Mouse (Mus musculus): ENCODE results near the gene Brinp2. TPM values are rescaled to one million over a fixed set of nuclear protein-coding genes. Genes with fewer than 3 reads are reported as not detected.
A peak's percentile ranks its signal among the peaks of the same experiment; 100 is the strongest.

Gene Brinp2
- polyA plus RNA-seq, 1 experiment from 2014 or later, result 0.60 TPM

DNA sequence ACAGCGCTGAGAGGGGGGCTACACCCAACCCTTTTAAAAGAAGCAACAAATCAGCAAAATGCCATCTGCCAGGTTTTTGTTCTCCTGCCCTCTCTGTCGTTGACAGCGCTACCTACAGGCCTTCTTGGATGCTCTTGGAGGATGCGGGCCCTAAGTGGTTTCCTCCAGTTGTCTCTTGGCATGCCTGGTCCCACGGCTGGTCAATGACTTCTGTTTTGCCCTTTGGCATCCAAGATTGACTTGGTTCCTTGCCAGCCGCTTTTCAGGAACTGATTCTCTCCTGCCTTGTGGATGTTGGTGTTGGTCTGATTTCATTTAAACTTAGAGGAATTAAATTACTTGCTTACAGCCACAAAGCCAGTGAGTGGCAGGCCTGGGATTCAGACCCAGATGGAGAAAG is 32.8 kb downstream of the Brinp2 start:
- Histone ChIP-seq H3K4me1 (replicated peaks; ENCODE audit: control insufficient read depth, insufficient read depth, low read length) (no peaks in the 10 kb centered on the region), H3K27ac (ENCODE audit: low read depth) (no peak overlapping the region), H3K4me3 (ENCODE audit: low read depth, low read length) (no peak overlapping the region), H3K36me3 (ENCODE audit: control insufficient read depth, insufficient read depth, low read length) (no peaks in the 10 kb centered on the region), H3K27me3 (replicated peaks; ENCODE audit: control insufficient read depth, insufficient read depth, low read length) (no peaks in the 10 kb centered on the region), H3K4me2 (ENCODE audit: low read length) (no peak overlapping the region), H3K9me3 (ENCODE audit: control insufficient read depth, low read length) (no peaks in the 10 kb centered on the region), H3K9ac (ENCODE audit: low read length) (no peak overlapping the region)
- DNase-seq (ENCODE audit: low spot score) (no peak), ATAC-seq (replicated peaks; ENCODE audit: low FRiP score, low TSS enrichment, low read depth) (no peak)
- WGBS, result 86% methylated on average over 6 of the region's 6 CpGs

DNA sequence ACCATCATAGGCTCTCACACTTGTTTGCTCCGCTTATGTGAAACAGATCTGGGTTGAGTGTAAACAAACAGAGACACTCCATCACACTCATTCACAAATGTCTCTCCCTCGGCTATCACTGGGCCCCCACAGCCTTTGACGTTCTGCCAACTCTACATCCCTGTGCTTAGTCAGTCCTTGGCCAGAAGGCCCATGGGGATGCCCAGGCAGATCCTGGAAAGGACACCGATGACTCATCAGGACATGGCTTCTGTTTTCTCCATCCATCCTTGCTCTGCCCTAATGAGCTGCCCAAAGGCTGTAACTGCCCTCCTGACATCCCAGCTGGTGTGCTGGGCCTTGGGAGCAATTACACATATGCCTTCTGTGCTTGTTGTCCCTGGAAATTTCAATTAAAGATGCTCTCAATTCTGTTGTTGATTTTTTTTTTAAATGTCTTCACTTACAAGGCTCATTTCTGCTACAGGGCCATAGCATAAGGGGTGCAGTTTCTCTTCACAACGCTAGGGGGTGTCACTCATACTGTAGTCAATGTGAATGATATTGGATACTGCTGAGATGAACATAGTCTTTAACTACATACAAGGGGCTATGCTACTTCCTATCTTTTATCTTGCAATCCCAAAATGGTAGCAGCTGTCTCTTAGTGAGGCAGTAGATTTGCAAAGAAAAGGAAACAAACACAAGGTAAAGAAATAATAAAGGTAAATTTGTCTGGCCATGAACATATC is 45.5 kb downstream of the Brinp2 start:
- no peaks in the 10 kb centered on the region for H3K27me3 ChIP-seq (replicated peaks; ENCODE audit: control insufficient read depth, insufficient read depth, low read length)
- WGBS, result 45% methylated on average over 5 of the region's 5 CpGs
- H3K4me3 ChIP-seq (ENCODE audit: low read depth, low read length), result no peak overlapping the region
- H3K27ac ChIP-seq (ENCODE audit: low read depth), result no peak overlapping the region
- no peak overlapping the region for H3K9ac ChIP-seq (ENCODE audit: low read length)
- no peak for ATAC-seq (replicated peaks; ENCODE audit: low FRiP score, low TSS enrichment, low read depth)
- no peak for DNase-seq (ENCODE audit: low spot score)
- H3K4me2 ChIP-seq (ENCODE audit: low read length), result no peak overlapping the region
- no peaks in the 10 kb centered on the region for H3K4me1 ChIP-seq (replicated peaks; ENCODE audit: control insufficient read depth, insufficient read depth, low read length)
- H3K36me3 ChIP-seq (ENCODE audit: control insufficient read depth, insufficient read depth, low read length), result no peaks in the 10 kb centered on the region
- no peaks in the 10 kb centered on the region for H3K9me3 ChIP-seq (ENCODE audit: control insufficient read depth, low read length)

DNA sequence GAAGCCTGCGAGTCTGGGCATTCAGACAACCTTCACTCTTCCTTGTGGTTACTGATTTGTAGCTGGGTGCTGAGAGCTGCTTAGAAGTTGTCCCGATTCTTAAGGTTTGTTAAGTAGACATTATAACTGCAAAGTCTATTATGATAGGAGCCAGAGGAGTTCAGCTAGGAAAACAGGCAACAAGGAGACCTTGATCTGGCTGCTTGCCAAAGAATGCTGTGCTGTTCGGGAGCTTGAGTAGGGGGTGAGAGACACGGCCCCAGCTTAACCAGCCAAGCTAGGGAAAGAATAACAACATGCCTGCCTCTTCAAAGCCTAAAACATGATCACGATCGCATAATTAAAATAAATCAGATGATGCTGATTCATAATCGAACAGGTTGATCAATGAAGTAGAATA is 59.1 kb downstream of the Brinp2 start:
- ATAC-seq (replicated peaks; ENCODE audit: low FRiP score, low TSS enrichment, low read depth) (no peak), DNase-seq (ENCODE audit: low spot score) (no peak)
- H3K4me1 ChIP-seq (replicated peaks; ENCODE audit: control insufficient read depth, insufficient read depth, low read length), result no peaks in the 10 kb centered on the region
- H3K27ac ChIP-seq (ENCODE audit: low read depth), result no peak overlapping the region
- H3K4me2 ChIP-seq (ENCODE audit: low read length), result no peak overlapping the region
- WGBS, result 53% methylated on average over 7 of the region's 7 CpGs
- H3K9me3 ChIP-seq (ENCODE audit: control insufficient read depth, low read length), result no peaks in the 10 kb centered on the region
- no peaks in the 10 kb centered on the region for H3K27me3 ChIP-seq (replicated peaks; ENCODE audit: control insufficient read depth, insufficient read depth, low read length)
- no peak overlapping the region for H3K4me3 ChIP-seq (ENCODE audit: low read depth, low read length)
- no peak overlapping the region for H3K9ac ChIP-seq (ENCODE audit: low read length)
- H3K36me3 ChIP-seq (ENCODE audit: control insufficient read depth, insufficient read depth, low read length), result no peaks in the 10 kb centered on the region

DNA sequence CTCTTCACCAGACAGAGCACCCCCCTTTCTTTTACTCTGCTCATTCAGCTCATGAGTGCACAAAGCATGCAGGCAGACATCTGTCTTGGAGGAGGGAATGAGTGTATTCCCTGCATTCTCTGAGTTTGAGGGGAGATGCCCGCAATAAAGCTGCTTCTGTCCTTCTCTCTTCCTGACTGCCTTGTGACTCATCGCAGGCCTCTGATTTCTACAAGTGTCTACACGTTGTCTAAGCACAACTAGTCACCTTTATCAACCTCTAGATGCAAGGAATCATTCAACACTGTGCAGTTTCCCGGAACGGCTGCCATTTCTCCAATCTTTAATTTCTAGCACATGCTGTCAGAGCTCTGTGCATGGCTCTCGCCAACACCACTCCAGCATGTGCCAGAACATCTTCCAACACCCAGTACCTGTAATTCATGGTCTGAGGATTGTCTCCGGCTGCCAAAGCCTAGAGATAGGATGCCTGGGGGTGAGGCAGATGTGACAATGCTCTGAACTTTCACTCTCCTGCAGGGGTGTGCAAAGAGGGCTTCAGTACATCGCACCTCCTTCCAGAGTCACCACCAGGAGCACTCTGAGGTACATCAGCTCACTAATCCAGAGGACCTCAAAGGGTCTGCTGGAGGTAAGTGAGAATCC is 59.7 kb downstream of the Brinp2 start:
- Histone ChIP-seq H3K9me3 (ENCODE audit: control insufficient read depth, low read length) (no peaks in the 10 kb centered on the region), H3K4me2 (ENCODE audit: low read length) (no peak overlapping the region), H3K4me1 (replicated peaks; ENCODE audit: control insufficient read depth, insufficient read depth, low read length) (no peaks in the 10 kb centered on the region), H3K9ac (ENCODE audit: low read length) (no peak overlapping the region), H3K36me3 (ENCODE audit: control insufficient read depth, insufficient read depth, low read length) (no peaks in the 10 kb centered on the region), H3K27ac (ENCODE audit: low read depth) (no peak overlapping the region), H3K27me3 (replicated peaks; ENCODE audit: control insufficient read depth, insufficient read depth, low read length) (no peaks in the 10 kb centered on the region), H3K4me3 (ENCODE audit: low read depth, low read length) (no peak overlapping the region)
- DNase-seq (ENCODE audit: low spot score), result no peak
- no peak for ATAC-seq (replicated peaks; ENCODE audit: low FRiP score, low TSS enrichment, low read depth)
- WGBS, result 70% methylated on average over 8 of the region's 8 CpGs

DNA sequence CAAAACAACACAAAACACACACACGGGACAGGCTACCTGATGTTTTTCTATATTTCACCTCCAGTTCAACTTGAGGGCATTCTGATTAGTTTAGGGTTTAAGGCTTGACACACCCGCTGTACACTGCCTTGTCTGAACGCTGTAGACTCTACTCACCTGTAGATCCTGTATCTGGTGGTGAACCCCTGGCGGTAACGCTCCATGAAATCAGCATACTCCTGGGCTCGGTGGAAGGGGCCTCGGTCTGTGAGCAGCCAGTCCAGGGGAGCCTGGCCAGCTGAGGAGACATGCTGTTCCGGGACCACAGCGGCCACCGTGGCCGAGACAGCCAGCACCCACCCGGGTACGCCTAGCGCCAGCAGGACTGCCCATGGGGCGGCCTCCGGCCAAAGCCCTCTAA is 60.9 kb downstream of the Brinp2 start:
- no peak overlapping the region for H3K27ac ChIP-seq (ENCODE audit: low read depth)
- no peaks in the 10 kb centered on the region for H3K9me3 ChIP-seq (ENCODE audit: control insufficient read depth, low read length)
- no peak overlapping the region for H3K9ac ChIP-seq (ENCODE audit: low read length)
- ATAC-seq (replicated peaks; ENCODE audit: low FRiP score, low TSS enrichment, low read depth), result no peak
- no peaks in the 10 kb centered on the region for H3K4me1 ChIP-seq (replicated peaks; ENCODE audit: control insufficient read depth, insufficient read depth, low read length)
- no peak for DNase-seq (ENCODE audit: low spot score)
- no peaks in the 10 kb centered on the region for H3K27me3 ChIP-seq (replicated peaks; ENCODE audit: control insufficient read depth, insufficient read depth, low read length)
- WGBS, result 58% methylated on average over 16 of the region's 16 CpGs
- no peaks in the 10 kb centered on the region for H3K36me3 ChIP-seq (ENCODE audit: control insufficient read depth, insufficient read depth, low read length)
- no peak overlapping the region for H3K4me3 ChIP-seq (ENCODE audit: low read depth, low read length)
- no peak overlapping the region for H3K4me2 ChIP-seq (ENCODE audit: low read length)

DNA sequence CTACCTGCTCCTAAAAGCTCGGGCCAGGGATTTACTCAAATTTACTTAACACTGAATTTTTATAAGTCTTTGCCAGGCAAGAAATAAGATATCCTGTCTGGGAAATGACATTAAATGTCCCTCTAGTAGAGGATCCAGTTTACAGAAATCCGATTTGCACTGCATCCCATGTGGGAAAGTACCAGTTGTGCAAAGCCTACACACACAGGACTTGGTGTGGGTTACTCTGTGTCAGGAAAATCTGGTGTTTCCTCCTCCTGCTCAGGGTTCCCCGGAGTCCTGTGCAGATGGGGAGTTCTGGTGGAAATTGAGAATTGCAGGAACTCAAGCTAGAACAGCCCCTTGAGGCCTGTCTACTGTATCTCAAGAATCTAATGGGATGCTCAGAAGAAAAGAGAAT is 70.9 kb downstream of the Brinp2 start:
- H3K9ac ChIP-seq (ENCODE audit: low read length), result no peak overlapping the region
- H3K4me1 ChIP-seq (replicated peaks; ENCODE audit: control insufficient read depth, insufficient read depth, low read length), result no peaks in the 10 kb centered on the region
- no peaks in the 10 kb centered on the region for H3K9me3 ChIP-seq (ENCODE audit: control insufficient read depth, low read length)
- ATAC-seq (replicated peaks; ENCODE audit: low FRiP score, low TSS enrichment, low read depth), result no peak
- no peak overlapping the region for H3K4me2 ChIP-seq (ENCODE audit: low read length)
- no peak for DNase-seq (ENCODE audit: low spot score)
- WGBS, result 76% methylated on average over 3 of the region's 3 CpGs
- H3K27me3 ChIP-seq (replicated peaks; ENCODE audit: control insufficient read depth, insufficient read depth, low read length), result no peaks in the 10 kb centered on the region
- H3K36me3 ChIP-seq (ENCODE audit: control insufficient read depth, insufficient read depth, low read length), result no peaks in the 10 kb centered on the region
- H3K4me3 ChIP-seq (ENCODE audit: low read depth, low read length), result no peak overlapping the region
- no peak overlapping the region for H3K27ac ChIP-seq (ENCODE audit: low read depth)

DNA sequence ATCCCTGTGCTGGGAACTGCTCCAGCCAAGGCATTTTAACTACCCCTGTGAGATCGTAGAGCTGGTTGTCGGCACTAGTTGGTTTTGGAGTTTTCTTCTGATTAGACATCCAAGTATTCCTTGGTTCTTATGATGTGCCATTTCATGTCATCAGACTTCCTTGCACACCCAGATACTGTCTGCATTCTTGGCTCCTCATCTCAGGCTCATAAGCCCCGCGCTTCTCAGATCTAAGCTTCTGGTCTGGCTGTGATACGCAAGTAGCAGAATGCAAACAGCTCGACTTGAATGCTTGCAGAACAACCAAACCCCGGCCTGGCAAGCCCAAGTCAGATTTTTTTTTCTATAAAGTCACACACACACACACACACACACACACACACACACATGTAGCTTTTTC is 72.3 kb downstream of the Brinp2 start:
- 86% methylated on average over 7 of the region's 7 CpGs for WGBS
- no peak overlapping the region for H3K27ac ChIP-seq (ENCODE audit: low read depth)
- DNase-seq (ENCODE audit: low spot score) (no peak), ATAC-seq (replicated peaks; ENCODE audit: low FRiP score, low TSS enrichment, low read depth) (no peak)
- no peaks in the 10 kb centered on the region for H3K36me3 ChIP-seq (ENCODE audit: control insufficient read depth, insufficient read depth, low read length)
- H3K4me3 ChIP-seq (ENCODE audit: low read depth, low read length), result no peak overlapping the region
- H3K9me3 ChIP-seq (ENCODE audit: control insufficient read depth, low read length), result no peaks in the 10 kb centered on the region
- no peaks in the 10 kb centered on the region for H3K27me3 ChIP-seq (replicated peaks; ENCODE audit: control insufficient read depth, insufficient read depth, low read length)
- no peaks in the 10 kb centered on the region for H3K4me1 ChIP-seq (replicated peaks; ENCODE audit: control insufficient read depth, insufficient read depth, low read length)
- no peak overlapping the region for H3K4me2 ChIP-seq (ENCODE audit: low read length)
- H3K9ac ChIP-seq (ENCODE audit: low read length), result no peak overlapping the region

DNA sequence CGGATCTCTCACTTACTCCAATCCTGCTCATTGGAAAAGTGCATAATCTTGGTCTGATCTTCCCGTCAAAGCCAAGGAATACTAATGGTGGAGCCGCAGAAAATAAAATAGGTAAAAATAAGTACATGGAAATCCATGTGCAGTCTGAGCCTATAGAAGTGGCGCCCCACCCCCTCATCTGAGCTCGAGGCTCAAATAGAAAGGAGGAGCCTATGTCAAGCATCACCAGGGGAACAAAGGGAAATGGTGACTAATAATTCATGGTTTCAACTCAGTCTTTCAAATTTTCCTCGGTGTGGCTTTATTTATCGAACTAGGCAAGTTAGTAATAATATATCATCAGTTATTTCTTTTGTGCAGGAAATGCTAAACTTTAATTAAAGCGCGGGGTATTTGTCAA is 84.1 kb downstream of the Brinp2 start:
- Histone ChIP-seq H3K36me3 (ENCODE audit: control insufficient read depth, insufficient read depth, low read length) (no peaks in the 10 kb centered on the region), H3K27ac (ENCODE audit: low read depth) (no peak overlapping the region), H3K4me1 (replicated peaks; ENCODE audit: control insufficient read depth, insufficient read depth, low read length) (no peaks in the 10 kb centered on the region), H3K4me2 (ENCODE audit: low read length) (no peak overlapping the region), H3K4me3 (ENCODE audit: low read depth, low read length) (no peak overlapping the region), H3K27me3 (replicated peaks; ENCODE audit: control insufficient read depth, insufficient read depth, low read length) (no peaks in the 10 kb centered on the region), H3K9ac (ENCODE audit: low read length) (no peak overlapping the region), H3K9me3 (ENCODE audit: control insufficient read depth, low read length) (no peaks in the 10 kb centered on the region)
- DNase-seq (ENCODE audit: low spot score), result no peak
- 84% methylated on average over 9 of the region's 9 CpGs for WGBS
- no peak for ATAC-seq (replicated peaks; ENCODE audit: low FRiP score, low TSS enrichment, low read depth)

DNA sequence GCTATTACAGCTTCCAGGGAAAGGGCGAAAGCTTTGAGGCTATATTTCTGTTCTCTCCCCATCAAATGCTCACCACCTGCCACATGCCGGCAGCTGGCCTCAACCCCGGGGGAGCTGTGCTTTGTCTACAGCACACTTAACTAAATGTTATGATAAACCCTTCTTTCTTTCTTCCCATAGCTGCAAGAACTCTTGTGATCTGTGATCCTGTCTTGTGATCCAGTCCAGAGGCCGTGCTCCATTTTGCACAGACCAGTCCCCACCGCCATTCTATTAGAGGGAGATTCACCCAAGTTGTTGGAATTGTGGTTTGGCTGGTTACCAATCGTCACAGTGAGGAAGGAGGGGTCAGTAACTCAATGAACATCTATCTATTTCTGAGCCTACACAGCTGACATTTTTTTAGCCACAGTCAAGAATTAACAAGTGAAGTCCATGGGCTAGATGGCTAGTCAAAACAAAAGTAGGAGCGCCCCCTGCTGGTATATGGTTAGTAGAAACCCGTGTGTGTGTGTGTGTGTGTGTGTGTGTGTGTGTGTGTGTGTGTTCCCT is 89.0 kb downstream of the Brinp2 start:
- Histone ChIP-seq H3K27me3 (replicated peaks; ENCODE audit: control insufficient read depth, insufficient read depth, low read length) (peaks cover 17% of the 10 kb centered on the region; the same call in 1 of the 2 replicates), H3K9me3 (ENCODE audit: control insufficient read depth, low read length) (no peaks in the 10 kb centered on the region), H3K9ac (ENCODE audit: low read length) (no peak overlapping the region), H3K4me1 (replicated peaks; ENCODE audit: control insufficient read depth, insufficient read depth, low read length) (no peaks in the 10 kb centered on the region), H3K27ac (ENCODE audit: low read depth) (no peak overlapping the region), H3K4me2 (ENCODE audit: low read length) (no peak overlapping the region), H3K36me3 (ENCODE audit: control insufficient read depth, insufficient read depth, low read length) (no peaks in the 10 kb centered on the region), H3K4me3 (ENCODE audit: low read depth, low read length) (no peak overlapping the region)
- peak; percentile 64 for ATAC-seq (replicated peaks; ENCODE audit: low FRiP score, low TSS enrichment, low read depth)
- 16% methylated on average over 8 of the region's 8 CpGs for WGBS
- DNase-seq (ENCODE audit: low spot score), result peak; percentile 55

Measured in intestine, embryonic 14.5 days (tissue).